Mouse (Mus musculus): ENCODE data around the gene S100a4. TPM values are rescaled to one million over a fixed set of nuclear protein-coding genes. Genes with fewer than 3 reads are reported as not detected.
A peak's percentile ranks its signal among the peaks of the same experiment; 100 is the strongest.

The S100a4 gene
- polyA plus RNA-seq, 1 experiment from 2014 or later: 88.9 TPM

DNA sequence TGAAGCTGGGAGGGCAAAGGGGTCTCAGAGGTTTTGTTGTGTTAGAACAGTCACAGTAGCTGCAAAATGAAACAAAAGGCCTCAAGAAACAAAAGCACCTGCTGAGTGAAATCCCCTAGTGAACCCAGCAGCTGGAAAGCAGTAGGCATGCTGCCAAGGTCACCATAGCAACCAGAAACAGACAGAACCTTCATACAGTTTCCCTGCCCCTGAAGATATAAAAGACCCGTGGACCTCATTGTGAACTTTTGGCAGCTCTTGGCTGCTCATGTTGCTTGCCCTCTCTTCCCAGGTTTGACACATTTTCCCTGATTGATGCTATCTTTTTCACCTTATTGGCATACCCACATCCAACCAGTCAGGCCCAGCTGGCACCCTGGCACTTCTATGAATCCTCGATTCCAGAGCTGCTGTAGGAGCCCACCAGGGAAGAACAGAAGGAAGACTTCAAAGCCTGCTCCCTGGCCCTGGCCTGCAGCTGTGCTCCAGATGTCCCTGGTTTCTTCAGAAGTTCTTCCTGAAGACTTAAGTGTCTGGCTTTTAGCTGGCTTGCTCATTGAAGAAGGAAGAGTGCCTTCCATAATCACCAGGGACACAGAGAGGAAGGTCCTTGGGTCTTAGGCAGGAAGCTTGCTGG is 20.0 kb downstream of the S100a4 start:
- DNase-seq (ENCODE audit: low spot score): peak; percentile 39

DNA sequence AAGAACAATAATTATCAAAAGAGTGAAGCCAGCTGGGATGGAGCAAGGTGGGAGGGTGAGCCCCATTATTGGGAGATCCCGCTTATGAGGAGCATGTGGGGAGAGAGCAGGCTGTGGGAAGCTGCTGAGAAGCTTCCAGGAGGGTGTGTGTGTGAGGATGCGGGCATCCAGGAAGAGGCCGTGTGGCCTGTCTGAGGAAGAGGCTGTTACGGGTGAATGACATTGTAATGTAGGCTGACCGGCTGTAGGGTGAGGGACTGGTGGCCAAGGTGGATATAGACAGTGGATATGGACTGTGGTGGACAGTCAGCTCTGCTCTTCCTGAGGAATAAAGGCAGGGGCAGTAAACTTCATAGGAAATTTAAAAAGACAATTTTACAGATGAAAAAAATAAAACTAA is 21.9 kb downstream of the S100a4 start:
- DNase-seq (ENCODE audit: low spot score): no peak

DNA sequence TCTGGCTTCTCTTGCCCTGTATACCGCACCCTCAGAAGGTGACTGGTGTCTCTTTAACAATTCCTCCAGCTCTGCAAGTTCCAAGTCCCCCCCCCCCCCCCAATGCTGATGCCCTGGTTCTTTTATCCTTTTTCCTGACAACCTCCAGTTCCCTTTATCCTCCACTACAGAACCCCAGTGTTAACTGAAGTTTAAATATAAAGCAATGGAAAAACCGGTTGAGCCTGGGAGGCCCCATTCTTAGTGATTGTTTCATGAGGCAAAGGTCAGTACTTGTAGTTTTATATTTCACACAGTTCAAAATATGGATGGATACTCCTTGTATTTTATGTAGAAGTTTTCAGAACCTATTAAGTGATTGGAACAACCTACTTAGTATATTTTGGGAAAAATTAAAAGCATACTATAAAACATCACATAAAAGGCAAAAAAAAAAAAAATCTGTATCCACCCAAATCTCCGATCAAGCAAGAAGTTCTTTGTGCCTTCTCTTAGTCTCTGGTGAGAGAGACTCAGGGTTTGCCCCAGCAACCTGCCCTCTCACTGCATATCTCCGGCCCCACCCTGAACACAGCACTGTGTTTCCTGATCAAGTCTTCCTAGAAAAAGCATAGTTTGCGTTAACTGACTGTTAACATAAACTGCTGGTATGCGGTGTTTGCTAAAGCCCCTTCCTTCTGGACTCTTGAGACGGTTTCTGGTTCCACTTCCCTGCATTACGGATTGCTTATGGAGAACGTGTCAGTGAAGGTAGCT is 22.9 kb downstream of the S100a4 start:
- DNase-seq (ENCODE audit: low spot score): no peak

DNA sequence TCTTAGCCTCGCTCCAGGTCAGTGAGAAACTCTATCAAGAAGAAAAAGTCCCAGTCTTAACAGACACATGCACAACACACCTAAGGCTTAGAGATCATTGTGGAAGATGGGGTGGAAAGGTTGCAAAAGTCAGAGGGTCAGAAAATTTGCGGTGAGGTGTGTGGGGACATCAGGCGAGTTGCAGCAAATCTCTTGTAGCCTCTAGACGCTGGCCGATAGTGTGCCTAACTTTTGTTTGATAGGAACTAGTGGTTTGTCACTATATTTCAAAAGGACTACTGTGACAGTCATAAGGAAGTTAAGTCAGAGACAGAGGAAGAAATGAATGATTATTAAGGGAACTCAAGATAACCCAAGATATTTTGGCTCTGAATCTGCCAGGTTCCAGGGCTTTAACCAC is 23.8 kb downstream of the S100a4 start:
- no peak for DNase-seq (ENCODE audit: low spot score)

DNA sequence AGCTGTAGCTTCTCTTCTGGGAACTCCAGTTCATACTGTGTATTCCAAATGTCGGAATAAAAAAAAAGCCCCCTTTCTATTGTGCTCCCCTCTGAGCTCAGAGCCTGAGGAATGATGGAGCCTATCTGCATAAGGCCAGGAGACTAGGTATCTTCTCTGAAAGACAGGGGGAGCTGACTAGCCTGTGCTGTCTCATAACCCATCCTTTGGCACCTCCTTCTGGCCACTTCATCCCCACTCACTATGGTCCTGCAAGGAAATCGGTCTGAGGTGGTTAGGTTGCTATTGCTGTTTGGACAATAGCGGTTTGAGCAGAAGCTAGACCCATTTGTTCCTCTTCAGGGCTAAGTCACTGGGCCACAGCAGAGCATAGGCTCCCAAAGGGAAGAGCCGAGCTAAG is 24.2 kb downstream of the S100a4 start:
- DNase-seq (ENCODE audit: low spot score): no peak

DNA sequence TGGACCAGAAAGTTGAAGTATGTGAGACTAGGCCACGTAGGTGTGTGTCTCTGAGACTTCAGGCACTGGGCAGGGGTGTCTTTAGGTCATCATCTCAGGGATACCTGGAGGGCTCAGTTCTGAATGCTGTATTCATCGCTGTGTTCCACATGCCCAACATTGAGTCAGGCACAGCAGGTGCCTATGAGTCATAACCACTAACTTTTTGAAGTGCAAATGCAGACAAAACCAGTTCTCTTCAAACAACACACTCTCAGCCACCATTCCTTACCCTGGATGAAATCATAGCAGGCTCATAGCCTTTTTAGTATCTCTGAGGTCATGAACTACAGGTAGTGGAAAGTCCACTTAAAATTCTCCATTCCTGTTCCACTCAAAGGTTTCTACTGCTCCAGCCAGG is 25.7 kb downstream of the S100a4 start:
- DNase-seq (ENCODE audit: low spot score): no peak

DNA sequence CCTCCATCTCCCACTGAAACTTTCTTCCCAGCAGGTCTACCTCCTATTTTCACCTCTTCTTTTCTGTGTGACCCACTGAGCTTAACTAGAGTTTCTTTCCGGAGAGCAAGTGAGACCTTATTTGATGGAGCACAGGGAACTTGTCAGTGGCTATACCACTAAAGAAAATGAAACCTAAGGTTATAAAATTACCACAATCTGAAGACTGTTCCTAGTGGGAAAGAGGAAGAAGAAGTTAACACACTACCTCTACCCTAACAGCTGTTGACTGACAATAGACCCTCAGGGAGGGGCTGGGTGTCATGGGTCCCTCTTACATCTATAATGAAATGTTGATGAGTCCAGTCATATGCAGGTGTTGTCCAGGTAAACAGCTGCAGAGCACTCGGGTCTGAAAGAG is 28.4 kb downstream of the S100a4 start:
- no peak for DNase-seq (ENCODE audit: low spot score)

DNA sequence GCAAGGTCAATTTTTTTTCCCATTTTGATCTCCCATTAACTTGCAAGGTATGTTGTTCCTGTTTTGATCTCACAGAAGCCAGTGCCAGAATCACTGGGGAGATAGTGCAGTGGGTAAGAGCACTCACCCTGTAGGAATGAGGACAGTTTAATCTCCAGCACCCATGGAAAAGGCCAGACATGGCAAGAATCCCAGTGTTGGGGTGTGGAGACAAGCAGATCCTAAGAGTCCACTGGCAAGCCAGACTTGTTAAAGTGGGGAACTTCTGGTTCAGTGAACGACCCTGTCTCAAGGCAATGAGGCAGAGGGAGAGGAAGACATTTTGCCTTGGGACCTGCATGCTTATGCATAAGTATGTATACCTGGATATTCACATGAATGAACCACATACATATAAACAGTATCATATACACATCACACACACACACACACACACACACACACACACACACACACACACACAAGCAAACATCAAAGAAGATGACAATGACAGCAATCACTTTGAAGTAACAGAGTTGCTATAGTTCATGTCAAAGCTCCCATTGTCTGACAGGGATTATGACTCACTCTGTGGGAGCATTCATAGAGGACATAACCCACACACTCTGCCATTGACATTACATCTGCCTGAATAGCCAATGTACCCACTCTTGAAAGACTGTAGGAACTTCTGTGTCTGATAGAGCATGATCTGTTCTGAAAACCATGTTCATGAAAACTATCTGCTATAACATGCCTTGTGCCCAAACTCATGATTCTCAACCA is 35.1 kb downstream of the S100a4 start:
- DNase-seq (ENCODE audit: low spot score): no peak

DNA sequence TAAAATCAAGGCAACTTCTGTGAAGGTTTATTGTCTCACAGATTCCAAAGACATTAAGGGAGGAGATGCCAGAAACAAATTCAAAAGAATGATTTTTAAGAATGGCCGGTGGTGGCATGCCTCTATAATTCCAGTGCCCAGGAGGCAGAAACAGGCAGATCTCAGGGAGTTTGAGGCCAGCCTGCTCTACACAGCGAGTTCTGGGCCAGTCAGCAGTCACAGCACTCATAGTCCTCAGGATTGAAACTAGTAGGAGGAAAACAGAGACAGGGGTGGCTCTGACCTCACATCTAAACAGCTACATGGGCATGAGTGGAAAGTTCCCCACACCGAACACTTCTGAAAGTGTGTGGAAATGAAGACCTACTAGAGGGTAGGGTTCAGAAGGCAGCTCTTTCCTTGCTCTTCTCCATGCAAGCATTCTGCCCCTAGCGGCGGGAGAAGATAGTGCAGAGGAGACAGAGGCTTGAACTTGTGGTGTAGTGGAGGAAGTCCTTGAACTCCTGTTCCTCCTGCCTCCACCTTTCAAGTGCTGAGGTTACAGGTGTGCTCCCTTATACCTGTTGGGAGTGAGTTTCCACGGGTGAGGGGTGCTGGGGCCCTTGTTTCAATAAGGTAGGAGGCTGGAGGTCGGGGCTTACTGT is 36.1 kb downstream of the S100a4 start:
- DNase-seq (ENCODE audit: low spot score): peak; percentile 73

DNA sequence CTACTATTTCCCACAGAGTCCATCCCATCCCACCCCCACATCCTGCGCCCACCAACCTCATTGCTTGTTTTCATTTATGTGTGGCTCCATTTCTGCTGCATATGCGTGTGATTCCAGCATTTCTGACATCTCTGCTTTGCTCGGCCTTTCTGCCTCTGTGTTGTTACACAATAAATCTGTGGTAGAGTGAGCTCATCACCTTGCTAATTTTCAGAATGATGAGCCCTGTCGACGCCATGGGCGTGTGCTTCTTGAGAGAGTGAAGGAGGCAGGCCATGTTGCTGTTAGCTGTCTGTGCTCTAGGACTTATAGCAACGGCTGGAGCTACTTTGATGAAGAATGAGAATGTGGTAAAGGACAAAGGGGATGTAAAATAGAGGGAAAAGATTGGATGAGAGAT is 37.4 kb downstream of the S100a4 start:
- no peak for DNase-seq (ENCODE audit: low spot score)

DNA sequence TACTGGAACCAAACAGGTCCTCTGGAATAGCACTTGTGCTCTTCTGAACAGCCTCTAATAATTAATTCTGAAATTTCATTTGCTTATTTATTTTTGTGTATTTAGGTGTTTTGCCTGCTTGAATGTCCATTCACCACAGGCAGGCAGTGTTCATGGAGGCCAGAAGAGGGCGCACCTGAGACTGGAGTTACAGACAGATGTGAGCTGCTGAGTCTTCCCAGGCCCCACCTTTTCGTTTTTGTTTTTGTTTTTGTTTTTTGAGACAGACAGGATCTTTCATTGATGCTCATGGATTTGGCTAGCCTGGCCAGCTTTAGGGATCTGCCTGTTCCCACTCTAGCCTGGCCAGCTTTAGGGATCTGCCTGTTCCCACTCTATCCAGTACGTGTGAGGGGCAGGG is 40.6 kb downstream of the S100a4 start:
- DNase-seq (ENCODE audit: low spot score): peak; percentile 39

DNA sequence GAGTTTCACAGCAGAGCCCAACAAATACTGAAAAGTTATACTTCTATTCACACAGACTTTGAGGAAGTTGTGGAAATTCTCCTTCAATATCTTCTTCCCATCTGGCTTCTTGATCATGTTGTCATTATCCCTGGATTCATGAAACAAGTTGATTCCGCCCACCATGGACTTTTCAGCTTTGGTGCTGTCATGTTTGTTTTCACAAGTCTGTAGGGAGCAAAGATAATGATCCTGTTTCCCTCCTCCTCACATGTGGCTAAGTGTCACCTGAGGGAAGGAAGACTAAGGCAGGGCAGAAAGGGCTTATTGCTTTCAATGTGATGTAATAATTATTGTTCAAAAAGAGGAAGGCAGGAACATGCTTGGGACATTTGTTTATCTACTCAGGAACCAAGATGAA is 43.7 kb downstream of the S100a4 start:
- DNase-seq (ENCODE audit: low spot score): no peak

DNA sequence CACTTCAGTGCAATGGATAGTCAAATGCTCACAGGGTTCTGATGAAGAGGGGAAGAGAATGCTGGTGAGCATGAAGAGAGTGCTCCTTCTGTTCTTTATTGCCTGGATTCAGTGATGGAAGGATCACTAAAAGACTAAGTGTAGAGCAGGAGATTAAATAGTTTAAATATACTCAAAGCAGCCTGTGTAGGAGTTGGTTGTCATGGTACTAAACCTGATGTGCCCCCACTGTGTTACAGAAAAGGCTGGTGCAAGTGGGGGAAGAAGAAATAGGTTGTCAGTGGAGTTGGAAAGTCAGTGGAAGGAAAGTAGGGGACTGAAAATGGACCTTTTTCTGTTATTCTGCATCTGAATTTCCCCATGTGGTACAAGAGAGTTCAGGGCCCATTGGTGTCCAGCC is 45.4 kb downstream of the S100a4 start:
- no peak for DNase-seq (ENCODE audit: low spot score)

DNA sequence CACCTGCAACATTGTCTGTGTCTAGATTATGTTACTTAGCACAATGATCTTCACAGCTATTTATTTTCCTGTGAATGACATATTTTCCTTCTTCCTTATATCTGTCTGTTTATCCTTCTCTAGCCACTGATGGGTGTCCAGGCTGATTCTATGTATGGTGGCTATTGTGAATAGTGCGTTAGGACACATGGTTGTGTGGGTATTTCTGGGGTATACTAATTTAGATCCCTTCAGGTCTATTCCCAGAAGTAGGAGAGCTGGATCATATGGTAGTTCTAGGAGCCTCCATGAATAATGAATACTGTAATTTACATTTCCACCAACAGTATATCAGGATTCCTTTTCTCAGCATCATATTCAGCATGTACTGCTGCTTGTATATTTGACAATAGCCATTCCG is 46.3 kb downstream of the S100a4 start:
- DNase-seq (ENCODE audit: low spot score): no peak

DNA sequence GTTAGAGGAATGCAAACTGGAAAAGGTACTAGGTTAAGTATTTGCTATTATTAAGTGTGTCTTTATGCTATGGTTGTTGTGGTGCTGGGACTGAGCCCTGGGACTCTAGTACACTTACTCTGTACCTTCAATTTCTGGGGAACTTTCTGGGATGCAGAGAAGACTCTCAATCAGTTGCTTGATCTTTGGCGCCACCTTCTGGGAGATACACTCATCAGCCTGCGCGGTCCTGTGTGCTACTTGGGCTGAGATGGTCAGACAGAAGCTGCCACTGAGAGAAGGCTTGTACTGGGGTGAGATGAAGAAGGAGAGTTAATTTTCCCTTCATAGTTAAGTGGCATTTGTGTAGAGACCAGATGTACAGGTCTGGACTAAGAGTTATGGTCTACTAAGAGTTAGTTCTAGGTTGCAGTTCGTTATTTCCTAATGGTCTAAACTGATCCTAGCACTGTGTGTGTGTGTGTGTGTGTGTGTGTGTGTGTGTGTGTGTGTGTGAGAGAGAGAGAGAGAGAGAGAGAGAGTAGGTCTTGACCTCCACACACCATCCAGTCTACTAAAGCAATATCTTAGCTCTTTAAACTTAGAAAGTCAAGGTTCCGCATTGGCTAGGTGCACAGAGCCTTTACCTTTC is 49.4 kb downstream of the S100a4 start:
- peak; percentile 61 for DNase-seq (ENCODE audit: low spot score)

DNA sequence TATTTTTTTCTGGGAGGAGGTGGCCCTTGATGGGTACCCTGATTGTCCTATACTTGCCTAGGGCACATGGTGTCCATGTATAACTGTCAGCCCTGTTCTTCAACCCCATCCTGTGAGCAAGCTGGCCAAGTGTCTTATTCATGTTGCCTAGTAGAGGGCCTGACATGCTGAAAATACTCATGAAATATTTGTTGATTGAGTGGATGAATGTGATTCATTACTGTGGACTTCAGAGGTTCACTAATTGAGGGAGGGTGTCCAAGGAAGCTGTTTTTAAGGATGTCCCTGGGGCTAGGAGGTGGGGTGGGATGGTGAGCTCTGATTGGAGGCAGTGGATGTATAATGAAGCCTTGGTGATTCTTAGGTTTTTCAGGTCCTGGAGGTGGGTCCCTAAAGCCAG is 50.1 kb downstream of the S100a4 start, which contains the start of gene S100a7a:
Gene S100a7a, plus strand, starts transcription at position 301 of the 400 bp plus-strand sequence.
- no peak for DNase-seq (ENCODE audit: low spot score)

Other genes with a start within 250 kb of the S100a4 start
- 5.2 and 5.7 TPM in 2 replicates for gene Slc27a3, start 213.8 kb upstream of the S100a4 start, polyA plus RNA-seq (2015; fragmentation: Nextera tagmentation; extraction: Ambion mirVana)
- gene Ints3, start 170.1 kb upstream of the S100a4 start, polyA plus RNA-seq (2015; fragmentation: Nextera tagmentation; extraction: Ambion mirVana): 14.5 and 15.7 TPM in 2 replicates
- gene Npr1, start 137.9 kb upstream of the S100a4 start, polyA plus RNA-seq (2015; fragmentation: Nextera tagmentation; extraction: Ambion mirVana): 2.5 and 2.6 TPM in 2 replicates
- gene Ilf2, start 127.6 kb upstream of the S100a4 start, polyA plus RNA-seq (2015; fragmentation: Nextera tagmentation; extraction: Ambion mirVana): 137 and 146 TPM in 2 replicates
- gene Snapin, start 112.7 kb upstream of the S100a4 start, polyA plus RNA-seq (2015; fragmentation: Nextera tagmentation; extraction: Ambion mirVana): 61.9 and 65.5 TPM in 2 replicates
- gene Chtop, start 94.3 kb upstream of the S100a4 start, polyA plus RNA-seq (2015; fragmentation: Nextera tagmentation; extraction: Ambion mirVana): 162 and 169 TPM in 2 replicates
- 46.7 and 50.4 TPM in 2 replicates for gene S100a1, start 89.4 kb upstream of the S100a4 start, polyA plus RNA-seq (2015; fragmentation: Nextera tagmentation; extraction: Ambion mirVana)
- gene S100a13, start 89.3 kb upstream of the S100a4 start, polyA plus RNA-seq (2015; fragmentation: Nextera tagmentation; extraction: Ambion mirVana): 146 and 154 TPM in 2 replicates
- gene S100a14, start 76.9 kb upstream of the S100a4 start, polyA plus RNA-seq (2015; fragmentation: Nextera tagmentation; extraction: Ambion mirVana): 43.5 and 47.3 TPM in 2 replicates
- gene S100a16, start 66.5 kb upstream of the S100a4 start, polyA plus RNA-seq (2015; fragmentation: Nextera tagmentation; extraction: Ambion mirVana): 136 and 139 TPM in 2 replicates
- gene S100a3, start 43.2 kb upstream of the S100a4 start, polyA plus RNA-seq (2015; fragmentation: Nextera tagmentation; extraction: Ambion mirVana): 9.9 and 11.5 TPM in 2 replicates
- 1.2 and 1.5 TPM in 2 replicates for gene S100a2, start 13.5 kb upstream of the S100a4 start, polyA plus RNA-seq (2015; fragmentation: Nextera tagmentation; extraction: Ambion mirVana)
- not detected in 2 replicates for gene Gm42674, start 1.9 kb upstream of the S100a4 start, polyA plus RNA-seq (2015; fragmentation: Nextera tagmentation; extraction: Ambion mirVana)
- gene S100a5, start 4.8 kb downstream of the S100a4 start, polyA plus RNA-seq (2015; fragmentation: Nextera tagmentation; extraction: Ambion mirVana): 0.51 and 1.2 TPM in 2 replicates
- 164 and 165 TPM in 2 replicates for gene S100a6, start 9.1 kb downstream of the S100a4 start, polyA plus RNA-seq (2015; fragmentation: Nextera tagmentation; extraction: Ambion mirVana)
- 0.28 and 0.38 TPM in 2 replicates for gene S100a7a, start 50.2 kb downstream of the S100a4 start, polyA plus RNA-seq (2015; fragmentation: Nextera tagmentation; extraction: Ambion mirVana)
- 77.0 and 115 TPM in 2 replicates for gene S100a8, start 65.2 kb downstream of the S100a4 start, polyA plus RNA-seq (2015; fragmentation: Nextera tagmentation; extraction: Ambion mirVana)
- gene S100a9, start 92.0 kb downstream of the S100a4 start, polyA plus RNA-seq (2015; fragmentation: Nextera tagmentation; extraction: Ambion mirVana): 26.1 and 50.1 TPM in 2 replicates
- gene Pglyrp4, start 123.1 kb downstream of the S100a4 start, polyA plus RNA-seq (2015; fragmentation: Nextera tagmentation; extraction: Ambion mirVana): 0.13 and 0.16 TPM in 2 replicates
- gene Gm5849, start 174.1 kb downstream of the S100a4 start, polyA plus RNA-seq (2015; fragmentation: Nextera tagmentation; extraction: Ambion mirVana): not detected in 2 replicates